In genomic region chr16:62730291-62730690, GRCm38 (mm10) we compare ENCODE assay signal across 32 mouse cellular contexts. TPM values are rescaled to one million over a fixed set of nuclear protein-coding genes. Genes with fewer than 3 reads are reported as not detected.
A peak's percentile ranks its signal among the peaks of the same experiment; 100 is the strongest.
DNase-seq lines count a peak whose midpoint lies in the region; ATAC-seq and TF ChIP-seq lines count a peak whose summit lies in the region.
"Had no signal": no experiment of that assay in that cellular context is flagged by ENCODE, and none has a peak within 500 bp of the region (broad histone marks: within the 10 kb centered on the region; RNA-seq: fewer than 3 reads in every experiment).

No protein-coding gene starts in this region.

- no peak overlapping the region for H3K4me2 ChIP-seq in midbrain, embryonic 11.5 days
- H3K4me2 ChIP-seq in midbrain, embryonic 14.5 days (ENCODE audit: low read length): no peak overlapping the region
- H3K4me2 ChIP-seq: embryonic facial prominence, embryonic 12.5 days; hindbrain, embryonic 15.5 days; kidney, embryonic 15.5 days; limb, embryonic 13.5 days; liver, embryonic 11.5 days had no signal

- H3K9me3 ChIP-seq in midbrain, embryonic 11.5 days (ENCODE audit: control insufficient read depth, low read length): no peaks in the 10 kb centered on the region
- H3K9me3 ChIP-seq in midbrain, embryonic 10.5 days (replicated peaks): no peaks in the 10 kb centered on the region; the same call in 1 of the 2 replicates
- no peaks in the 10 kb centered on the region for H3K9me3 ChIP-seq in midbrain, embryonic 14.5 days (ENCODE audit: control insufficient read depth, low read length)
- H3K9me3 ChIP-seq: embryonic facial prominence, embryonic 12.5 days; G1E; hindbrain, embryonic 10.5 days; kidney, embryonic 15.5 days had no signal

- ATAC-seq in midbrain, embryonic 11.5 days (ENCODE audit: low FRiP score): 0 out of 2 replicates have a peak, but pooled peaks have one; percentile 16
- ATAC-seq in midbrain, embryonic 14.5 days (ENCODE audit: low FRiP score, low TSS enrichment): peak; percentile 39; the same call in 1 of the 2 replicates
- ATAC-seq: activated CD4-positive, CD25-positive, alpha-beta regulatory T cell, adult 4 months; forebrain, embryonic 16.5 days had no signal

- no peaks in the 10 kb centered on the region for H3K27me3 ChIP-seq in midbrain, embryonic 11.5 days (ENCODE audit: control insufficient read depth, insufficient read depth, low read length)
- no peaks in the 10 kb centered on the region for H3K27me3 ChIP-seq in midbrain, embryonic 10.5 days (ENCODE audit: low read depth, poor library complexity, severe bottlenecking)
- no peaks in the 10 kb centered on the region for H3K27me3 ChIP-seq in midbrain, embryonic 14.5 days (ENCODE audit: control insufficient read depth, insufficient read depth, low read length)
- H3K27me3 ChIP-seq: embryonic facial prominence, embryonic 12.5 days; hindbrain, embryonic 15.5 days; kidney, embryonic 15.5 days; limb, embryonic 13.5 days; megakaryocyte, embryonic 14.5 days had no signal

- H3K9ac ChIP-seq in midbrain, embryonic 11.5 days (ENCODE audit: low read length): no peak overlapping the region
- no peak overlapping the region for H3K9ac ChIP-seq in midbrain, embryonic 14.5 days (replicated peaks; ENCODE audit: low read length)
- H3K9ac ChIP-seq: embryonic facial prominence, embryonic 12.5 days; hindbrain, embryonic 15.5 days; kidney, embryonic 15.5 days; limb, embryonic 13.5 days had no signal

- DNase-seq in midbrain, embryonic 11.5 days (ENCODE audit: low spot score, missing footprints): no peak
- no peak for DNase-seq in midbrain, embryonic 10.5 days (ENCODE audit: low spot score)
- peak; percentile 8 for DNase-seq in NIH3T3 (ENCODE audit: low read depth)
- peak; percentile 62 for DNase-seq in midbrain, embryonic 14.5 days
- DNase-seq in retina, postnatal 1 day: peak; percentile 3
- no peak for DNase-seq in B cell, adult 2 months
- no peak for DNase-seq in left cerebral cortex, postnatal 25 days (ENCODE audit: low spot score in 2 of 2)
- no peak for DNase-seq in left cerebral cortex, adult 2 months (ENCODE audit: extremely low spot score in 1 of 2, low spot score in 2 of 2)
- DNase-seq: adrenal gland, adult 2 months; adrenal gland, postnatal 36 days; cerebellum, adult 9-10 months; cerebellum, postnatal 36 days; gastrocnemius, adult 2 months; heart, postnatal 14 days; kidney, adult 18-20 months; kidney, postnatal 4 days; lung, postnatal 4 days; right cerebral cortex, postnatal 4 days; thymus, adult 18-20 months; thymus, postnatal 25 days had no signal

- H3K4me1 ChIP-seq in midbrain, embryonic 11.5 days (ENCODE audit: control insufficient read depth, insufficient read depth, low read length): no peaks in the 10 kb centered on the region
- no peaks in the 10 kb centered on the region for H3K4me1 ChIP-seq in midbrain, embryonic 10.5 days
- no peaks in the 10 kb centered on the region for H3K4me1 ChIP-seq in midbrain, embryonic 14.5 days (ENCODE audit: control insufficient read depth, insufficient read depth, low read length)
- H3K4me1 ChIP-seq: embryonic facial prominence, embryonic 12.5 days; hindbrain, embryonic 10.5 days; hindbrain, embryonic 15.5 days; kidney, embryonic 15.5 days; limb, embryonic 13.5 days; megakaryocyte, embryonic 14.5 days had no signal

- no peaks in the 10 kb centered on the region for H3K36me3 ChIP-seq in midbrain, embryonic 11.5 days (ENCODE audit: control insufficient read depth, insufficient read depth, low read length)
- peaks cover 8% of the 10 kb centered on the region; the same call in 1 of the 2 replicates for H3K36me3 ChIP-seq in midbrain, embryonic 10.5 days
- 0 out of 2 replicates have a peak, but pooled peaks cover 5% of the 10 kb centered on the region for H3K36me3 ChIP-seq in midbrain, embryonic 14.5 days (ENCODE audit: control insufficient read depth, insufficient read depth, low read length)
- H3K36me3 ChIP-seq: embryonic facial prominence, embryonic 12.5 days; hindbrain, embryonic 15.5 days; kidney, embryonic 15.5 days had no signal

- H3K4me3 ChIP-seq in midbrain, embryonic 11.5 days (ENCODE audit: low read depth, low read length): no peak overlapping the region
- H3K4me3 ChIP-seq in midbrain, embryonic 10.5 days: no peak overlapping the region
- H3K4me3 ChIP-seq in midbrain, embryonic 14.5 days (replicated peaks; ENCODE audit: low read depth, low read length): no peak overlapping the region
- H3K4me3 ChIP-seq in left cerebral cortex, adult 2 months: no peak overlapping the region
- H3K4me3 ChIP-seq: embryonic facial prominence, embryonic 12.5 days; erythroblast, embryonic 14.5 days; gastrocnemius, adult 2 months; hindbrain, embryonic 10.5 days; hindbrain, embryonic 15.5 days; kidney, embryonic 15.5 days; limb, embryonic 13.5 days; megakaryocyte, embryonic 14.5 days had no signal

- WGBS in midbrain, embryonic 11.5 days: 69% methylated on average over 4 of the region's 4 CpGs
- WGBS in midbrain, embryonic 10.5 days: 83% methylated on average over 4 of the region's 4 CpGs
- 24% methylated on average over 4 of the region's 4 CpGs for WGBS in midbrain, embryonic 14.5 days

- intact Hi-C loops in left cerebral cortex, postnatal 25 days (cut with DNase I): no loop called here
- intact Hi-C loops in left cerebral cortex, adult 2 months (cut with DNase I): no loop called here

- no peak for TF ChIP-seq CTCF in left cerebral cortex, adult 2 months (IDR thresholded peaks at IDR 0.05)

- H3K27ac ChIP-seq in midbrain, embryonic 11.5 days (ENCODE audit: low read depth, low read length): no peak overlapping the region
- no peak overlapping the region for H3K27ac ChIP-seq in midbrain, embryonic 10.5 days (replicated peaks)
- H3K27ac ChIP-seq in midbrain, embryonic 14.5 days (replicated peaks; ENCODE audit: low read depth, low read length): no peak overlapping the region
- H3K27ac ChIP-seq in left cerebral cortex, adult 2 months: no peak overlapping the region
- H3K27ac ChIP-seq: embryonic facial prominence, embryonic 12.5 days; gastrocnemius, adult 2 months; hindbrain, embryonic 10.5 days; hindbrain, embryonic 15.5 days; kidney, embryonic 15.5 days; limb, embryonic 13.5 days; stomach, postnatal 0 days had no signal

RNA-seq across cellular contexts. Expression of gene Nsun3, which starts 56.3 kb away (rescaled TPM):
- polyA plus RNA-seq in midbrain, embryonic 11.5 days (2014; fragmentation: Nextera tagmentation; extraction: Ambion mirVana): 10.0 and 11.6 TPM in 2 replicates
- 7.8 and 11.3 TPM in 2 replicates for polyA plus RNA-seq in midbrain, embryonic 10.5 days (2016; fragmentation: Nextera tagmentation; extraction: Ambion mirVana)
- 12.2 and 13.3 TPM in 2 replicates for polyA plus RNA-seq in midbrain, embryonic 14.5 days (2014; fragmentation: Nextera tagmentation; extraction: Ambion mirVana)
- 1 to 10 TPM; 7.5 to 7.6 TPM for total RNA-seq in left cerebral cortex, postnatal 25 days (2021)
- total RNA-seq in left cerebral cortex, adult 2 months (2021): 10 to 100 TPM in 1 of 2 experiments, 1 to 10 TPM in 1; 8.2 to 12.7 TPM

Comparison
In these comparisons a context has a peak if more than half of its experiments do, and no peak if none do; other contexts are left out.
1. DNase-seq: peak in NIH3T3 (single experiment), midbrain, embryonic 14.5 days (single experiment) and retina, postnatal 1 day (single experiment); none in midbrain, embryonic 11.5 days (single experiment), midbrain, embryonic 10.5 days (single experiment), B cell, adult 2 months (0 of 2), left cerebral cortex, postnatal 25 days (0 of 2) and left cerebral cortex, adult 2 months (0 of 2).